Mouse (Mus musculus) limb, embryonic 11.5 days (tissue): Measurements from ENCODE around the gene Runx1. TPM values are rescaled to one million over a fixed set of nuclear protein-coding genes. Genes with fewer than 3 reads are reported as not detected.

ENCODE experiments used
- ATAC-seq: fragments of 200-750 bp; cut with Nextera tagmentation; 2 replicates; pipeline ENCODE4 v1.8.0; 2017; ENCODE audit warnings: low read depth; ENCODE audit not compliant: insufficient number of reproducible peaks, low FRiP score, low TSS enrichment
- DNase-seq: peaks from one replicate; pipeline ENCODE4 v3.0.0-alpha.2; 2015; ENCODE audit warnings: low spot score
- H3K27ac ChIP-seq: fragments of 300-500 bp; sonication (generic); replicated peaks from 2 replicates; pipeline ENCODE4 v1.5.1; 2014; ENCODE audit warnings: low read depth, mild to moderate bottlenecking, low read length
- H3K27me3 ChIP-seq: fragments of 300-500 bp; sonication (generic); 2 replicates; pipeline ENCODE4 v1.6.1; 2014; ENCODE audit warnings: mild to moderate bottlenecking, low read length, mixed read lengths; ENCODE audit not compliant: control insufficient read depth, insufficient read depth
- H3K36me3 ChIP-seq: fragments of 300-500 bp; sonication (generic); 2 replicates; pipeline ENCODE4 v1.6.1; 2014; ENCODE audit warnings: mild to moderate bottlenecking, low read length, moderate library complexity, mixed read lengths; ENCODE audit not compliant: control insufficient read depth, insufficient read depth
- H3K4me1 ChIP-seq: fragments of 300-500 bp; sonication (generic); 2 replicates; pipeline ENCODE4 v1.6.1; 2014; ENCODE audit warnings: low read length, mixed read lengths; ENCODE audit not compliant: control insufficient read depth, insufficient read depth
- H3K4me2 ChIP-seq: fragments of 300-500 bp; sonication (generic); 2 replicates; pipeline ENCODE4 v1.6.1; 2014; ENCODE audit warnings: low read depth, mild to moderate bottlenecking, moderate library complexity; ENCODE audit not compliant: severe bottlenecking
- H3K4me3 ChIP-seq: fragments of 300-500 bp; sonication (generic); 2 replicates; pipeline ENCODE4 v1.5.1; 2014; ENCODE audit warnings: low read depth, low read length
- H3K9ac ChIP-seq: fragments of 300-500 bp; sonication (generic); 2 replicates; pipeline ENCODE4 v1.6.1; 2014; ENCODE audit warnings: mild to moderate bottlenecking, low read length
- H3K9me3 ChIP-seq: fragments of 300-500 bp; sonication (generic); 2 replicates; pipeline ENCODE4 v1.6.1; 2016; ENCODE audit warnings: low read length; ENCODE audit not compliant: control insufficient read depth
- WGBS: fragments of 180-500 bp; shearing (Covaris S2); extraction: QIAGEN DNeasy Blood & Tissue Kit; methylation state at CpG from one replicate; pipeline ENCODE4 v1.1.7; 2014; 5-methylcytosine and 5-hydroxymethylcytosine counted together
- polyA plus RNA-seq: library from polyadenylated mRNA; unstranded; fragments of >200 nt; fragmentation: Nextera tagmentation; extraction: Ambion mirVana; gene quantifications from 2 replicates; pipeline ENCODE4 v1.2.1, GENCODE M21; 2014

Gene Runx1
- polyA plus RNA-seq, 1 experiment from 2014 or later, result 2.7 TPM

- Histone ChIP-seq H3K4me3 (no peak overlapping the region), H3K27me3 (no peaks in the 10 kb centered on the region), H3K27ac (no peak overlapping the region), H3K9ac (no peak overlapping the region), H3K36me3 (no peaks in the 10 kb centered on the region), H3K4me1 (no peaks in the 10 kb centered on the region), H3K4me2 (no peak overlapping the region), H3K9me3 (no peaks in the 10 kb centered on the region)
- WGBS, result 93% methylated on average over 3 of the region's 3 CpGs
- DNase-seq (no peak), ATAC-seq (no peak)
These were observed 62.3 kb downstream of the Runx1 start for GRCm38 (mm10) chr16:92763666-92764065.

DNA sequence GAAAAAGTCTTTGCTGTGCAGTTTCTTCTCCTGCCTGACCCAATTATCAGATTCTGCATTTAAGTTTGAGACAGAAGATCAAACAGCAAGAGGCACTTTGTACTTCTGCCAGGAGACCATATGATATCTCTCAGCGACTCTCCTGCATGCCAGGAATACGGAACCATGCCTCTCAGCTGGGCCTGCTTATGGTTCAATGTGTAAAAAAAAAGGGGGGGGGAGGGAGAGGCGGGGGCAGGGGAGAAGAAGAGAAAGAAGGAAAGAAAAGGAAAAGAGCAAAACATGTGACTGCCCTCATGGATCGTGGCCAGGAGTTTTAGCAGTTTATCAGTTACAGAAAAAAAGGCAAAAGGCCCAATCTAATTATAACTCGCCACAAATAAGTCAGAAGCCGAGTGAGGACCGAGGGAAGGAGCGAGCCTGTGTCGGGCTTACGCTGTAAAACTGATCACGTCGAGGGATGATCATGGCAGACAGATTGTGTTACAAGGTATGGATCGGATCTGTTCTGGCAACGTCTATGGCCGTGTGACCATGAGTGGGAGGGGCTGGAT, 63.9 kb downstream of the Runx1 start:
- Histone ChIP-seq H3K4me1 (no peaks in the 10 kb centered on the region), H3K27ac (no peak overlapping the region), H3K9ac (no peak overlapping the region), H3K36me3 (no peaks in the 10 kb centered on the region), H3K9me3 (no peaks in the 10 kb centered on the region), H3K4me3 (no peak overlapping the region), H3K27me3 (no peaks in the 10 kb centered on the region), H3K4me2 (no peak overlapping the region)
- no peak for ATAC-seq
- WGBS, result 70% methylated on average over 15 of the region's 15 CpGs
- no peak for DNase-seq

DNA sequence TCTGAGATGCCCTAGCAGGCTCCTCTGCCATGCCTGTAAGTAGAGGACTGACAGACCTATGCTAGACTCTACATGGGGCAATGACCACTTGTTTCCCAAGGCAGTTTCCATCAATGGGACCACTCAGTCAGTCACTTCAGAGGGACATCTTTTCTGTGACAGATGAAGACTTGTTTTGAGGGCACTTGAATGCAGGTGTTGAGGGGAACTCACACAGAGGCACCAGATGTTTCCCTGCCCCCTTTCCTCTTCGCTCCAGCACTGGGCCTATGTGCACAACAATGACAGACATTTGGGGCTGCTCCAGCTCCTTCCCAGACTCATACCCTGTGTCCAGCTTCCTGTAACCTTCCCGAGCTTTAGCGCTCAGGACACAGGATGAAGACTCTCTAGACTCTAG, 65.9 kb downstream of the Runx1 start:
- WGBS, result 88% methylated on average over 3 of the region's 3 CpGs
- Histone ChIP-seq H3K27me3 (no peaks in the 10 kb centered on the region), H3K9ac (no peak overlapping the region), H3K36me3 (no peaks in the 10 kb centered on the region), H3K4me2 (no peak overlapping the region), H3K27ac (no peak overlapping the region), H3K9me3 (no peaks in the 10 kb centered on the region), H3K4me1 (no peaks in the 10 kb centered on the region), H3K4me3 (no peak overlapping the region)
- ATAC-seq (no peak), DNase-seq (no peak)

- Histone ChIP-seq H3K4me2 (no peak overlapping the region), H3K9me3 (no peaks in the 10 kb centered on the region), H3K4me1 (peaks cover 3% of the 10 kb centered on the region; the same call in 1 of the 2 replicates), H3K27me3 (no peaks in the 10 kb centered on the region), H3K4me3 (no peak overlapping the region), H3K36me3 (no peaks in the 10 kb centered on the region), H3K9ac (no peak overlapping the region), H3K27ac (no peak overlapping the region)
- no peak for ATAC-seq
- 93% methylated on average over 4 of the region's 4 CpGs for WGBS
- DNase-seq, result no peak
These were observed 68.4 kb downstream of the Runx1 start for GRCm38 (mm10) chr16:92757564-92757963.

- no peaks in the 10 kb centered on the region for H3K9me3 ChIP-seq
- H3K9ac ChIP-seq, result no peak overlapping the region
- H3K4me3 ChIP-seq, result no peak overlapping the region
- peaks cover 3% of the 10 kb centered on the region; the same call in 1 of the 2 replicates for H3K4me1 ChIP-seq
- 75% methylated on average over 3 of the region's 3 CpGs for WGBS
- ATAC-seq (no peak), DNase-seq (no peak)
- H3K36me3 ChIP-seq, result no peaks in the 10 kb centered on the region
- H3K27ac ChIP-seq, result no peak overlapping the region
- H3K4me2 ChIP-seq, result no peak overlapping the region
- no peaks in the 10 kb centered on the region for H3K27me3 ChIP-seq
These were observed 72.0 kb downstream of the Runx1 start for GRCm38 (mm10) chr16:92753944-92754343.

- Histone ChIP-seq H3K36me3 (no peaks in the 10 kb centered on the region), H3K4me3 (no peak overlapping the region), H3K9ac (no peak overlapping the region), H3K4me2 (no peak overlapping the region), H3K27ac (no peak overlapping the region), H3K9me3 (no peaks in the 10 kb centered on the region), H3K4me1 (peaks cover 3% of the 10 kb centered on the region; the same call in 1 of the 2 replicates), H3K27me3 (no peaks in the 10 kb centered on the region)
- WGBS, result 89% methylated on average over 8 of the region's 8 CpGs
- ATAC-seq, result no peak
- DNase-seq, result no peak
These were observed 72.8 kb downstream of the Runx1 start for GRCm38 (mm10) chr16:92753139-92753538.

DNA sequence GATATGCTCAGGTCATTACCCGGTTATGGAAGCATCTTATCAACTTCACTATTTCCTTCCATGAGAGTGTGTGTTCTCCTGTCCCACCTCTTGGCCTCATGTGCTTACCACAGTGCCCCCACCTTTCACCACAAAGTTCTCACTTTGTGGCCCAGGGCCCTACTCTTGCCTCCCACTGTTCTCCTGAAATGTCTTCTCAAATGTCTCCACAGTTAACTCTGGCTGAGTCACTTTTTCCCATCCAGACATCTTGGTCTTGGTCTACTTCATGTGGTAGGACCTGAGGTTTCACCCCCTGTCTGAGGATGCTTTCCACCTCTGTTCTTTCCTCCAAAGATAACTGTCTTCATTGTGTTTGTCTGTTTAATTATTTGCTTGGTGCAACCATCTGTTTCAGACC, 77.7 kb downstream of the Runx1 start:
- no peak for DNase-seq

DNA sequence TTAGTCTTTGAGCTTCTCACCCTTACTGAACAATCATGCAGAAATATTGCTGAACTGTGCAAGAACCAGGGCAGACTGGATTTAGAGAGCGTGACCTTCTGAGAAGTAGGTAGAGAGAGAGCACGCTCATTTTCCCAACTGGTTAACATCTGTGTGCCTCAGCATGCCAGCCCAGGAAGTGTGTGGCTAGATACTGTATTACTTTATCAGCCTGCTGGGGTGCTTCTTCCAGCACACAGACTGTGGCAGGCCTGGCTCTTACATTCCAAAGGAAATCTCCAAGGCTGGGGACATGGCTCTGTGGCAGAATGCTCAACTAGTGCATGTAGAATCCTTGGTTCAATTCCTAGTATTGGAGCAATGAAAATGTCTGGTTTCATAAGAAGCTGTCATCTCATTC, 78.9 kb downstream of the Runx1 start:
- 84% methylated on average over 2 of the region's 2 CpGs for whole genome bisulfite sequencing
- ATAC-seq (no peak), DNase-seq (no peak)
- no peak overlapping the region for H3K27ac ChIP-seq
- no peaks in the 10 kb centered on the region for H3K27me3 ChIP-seq
- no peak overlapping the region for H3K9ac ChIP-seq
- H3K4me1 ChIP-seq, result no peaks in the 10 kb centered on the region
- H3K36me3 ChIP-seq, result no peaks in the 10 kb centered on the region
- no peaks in the 10 kb centered on the region for H3K9me3 ChIP-seq
- no peak overlapping the region for H3K4me2 ChIP-seq
- H3K4me3 ChIP-seq, result no peak overlapping the region

More for the DNA sequence above, 77.7 kb downstream of the Runx1 start:
- no peak overlapping the region for H3K4me2 ChIP-seq
- ATAC-seq, result no peak
- no peaks in the 10 kb centered on the region for H3K27me3 ChIP-seq
- 83% methylated on average over 1 of the region's 1 CpGs for WGBS
- H3K27ac ChIP-seq, result no peak overlapping the region
- no peaks in the 10 kb centered on the region for H3K4me1 ChIP-seq
- H3K36me3 ChIP-seq, result no peaks in the 10 kb centered on the region
- no peak overlapping the region for H3K4me3 ChIP-seq
- H3K9ac ChIP-seq, result no peak overlapping the region
- H3K9me3 ChIP-seq, result no peaks in the 10 kb centered on the region

- H3K4me1 ChIP-seq, result no peaks in the 10 kb centered on the region
- no peak overlapping the region for H3K4me3 ChIP-seq
- H3K27me3 ChIP-seq, result 0 out of 2 replicates have a peak, but pooled peaks cover 4% of the 10 kb centered on the region
- DNase-seq (no peak), ATAC-seq (no peak)
- H3K27ac ChIP-seq, result no peak overlapping the region
- H3K4me2 ChIP-seq, result no peak overlapping the region
- no peaks in the 10 kb centered on the region for H3K36me3 ChIP-seq
- no peak overlapping the region for H3K9ac ChIP-seq
- WGBS, result 72% methylated on average over 3 of the region's 3 CpGs
- H3K9me3 ChIP-seq, result no peaks in the 10 kb centered on the region
These were observed 80.7 kb downstream of the Runx1 start for GRCm38 (mm10) chr16:92745239-92745638.
